Mouse (Mus musculus) megakaryocyte, embryonic 14.5 days (primary cell): ENCODE measurements around the gene Pax4.

ENCODE experiments used
- FLI1 ChIP-seq: IDR thresholded peaks from 2 replicates; pipeline ENCODE4 v1.6.1; 2012; ENCODE audit warnings: low read length, inconsistent platforms, mixed read lengths
- GATA1 ChIP-seq: IDR thresholded peaks from 3 replicates; pipeline ENCODE4 v1.6.1; 2012; ENCODE audit warnings: mixed read lengths, low read length, inconsistent platforms, borderline replicate concordance

GRCm38 (mm10) chr6:28423313-28423712 is 25.8 kb downstream of the Pax4 start, which contains the start of gene Arf5:
- TF ChIP-seq GATA1 (no peak), FLI1 (no peak)
